Mouse (Mus musculus): ENCODE data around the gene Foxp4.
A peak's percentile ranks its signal among the peaks of the same experiment; 100 is the strongest.

Gene Foxp4

GRCm38 (mm10) chr17:47889727-47890126 is 34.7 kb downstream of the Foxp4 start:
- DNase-seq (ENCODE audit: low read depth): no peak

GRCm38 (mm10) chr17:47889267-47889666 is 35.2 kb downstream of the Foxp4 start:
- no peak for DNase-seq (ENCODE audit: low read depth)

- no peak for DNase-seq (ENCODE audit: low read depth)
These were observed 35.8 kb downstream of the Foxp4 start for GRCm38 (mm10) chr17:47888641-47889040.

GRCm38 (mm10) chr17:47888155-47888455 is 36.3 kb downstream of the Foxp4 start:
- DNase-seq (ENCODE audit: low read depth): no peak

- no peak for DNase-seq (ENCODE audit: low read depth)
These were observed 36.9 kb downstream of the Foxp4 start for GRCm38 (mm10) chr17:47887381-47888154.

GRCm38 (mm10) chr17:47883099-47883498 is 41.3 kb downstream of the Foxp4 start:
- no peak for DNase-seq (ENCODE audit: low read depth)

- DNase-seq (ENCODE audit: low read depth): peak; percentile 70
These were observed 43.1 kb downstream of the Foxp4 start for GRCm38 (mm10) chr17:47881330-47881729.

GRCm38 (mm10) chr17:47879207-47879606 is 45.2 kb downstream of the Foxp4 start:
- no peak for DNase-seq (ENCODE audit: low read depth)

GRCm38 (mm10) chr17:47878378-47879089 is 45.9 kb downstream of the Foxp4 start:
- no peak for DNase-seq (ENCODE audit: low read depth)

- DNase-seq (ENCODE audit: low read depth): no peak
These were observed 46.6 kb downstream of the Foxp4 start for GRCm38 (mm10) chr17:47877715-47878377.

- no peak for DNase-seq (ENCODE audit: low read depth)
These were observed 47.4 kb downstream of the Foxp4 start for GRCm38 (mm10) chr17:47876776-47877714.

GRCm38 (mm10) chr17:47873341-47873791 is 51.1 kb downstream of the Foxp4 start:
- peak; percentile 75 for DNase-seq (ENCODE audit: low read depth)

- no peak for DNase-seq (ENCODE audit: low read depth)
These were observed 52.0 kb downstream of the Foxp4 start for GRCm38 (mm10) chr17:47872311-47873011.

- DNase-seq (ENCODE audit: low read depth): no peak
These were observed 54.6 kb downstream of the Foxp4 start for GRCm38 (mm10) chr17:47869874-47870273.

- no peak for DNase-seq (ENCODE audit: low read depth)
These were observed 58.4 kb downstream of the Foxp4 start for GRCm38 (mm10) chr17:47866037-47866436.

GRCm38 (mm10) chr17:47864496-47864895 is 59.9 kb downstream of the Foxp4 start:
- DNase-seq (ENCODE audit: low read depth): peak; percentile 69

GRCm38 (mm10) chr17:47863437-47863836 is 61.0 kb downstream of the Foxp4 start:
- no peak for DNase-seq (ENCODE audit: low read depth)

GRCm38 (mm10) chr17:47863023-47863422 is 61.4 kb downstream of the Foxp4 start:
- DNase-seq (ENCODE audit: low read depth): no peak

GRCm38 (mm10) chr17:47855544-47855943 is 68.9 kb downstream of the Foxp4 start:
- no peak for DNase-seq (ENCODE audit: low read depth)

- no peak for DNase-seq (ENCODE audit: low read depth)
These were observed 69.5 kb downstream of the Foxp4 start for GRCm38 (mm10) chr17:47854908-47855307.

GRCm38 (mm10) chr17:47853760-47854159 is 70.7 kb downstream of the Foxp4 start:
- DNase-seq (ENCODE audit: low read depth): peak; percentile 46

All from NIH3T3 (cell line).